Mouse (Mus musculus) myocyte (in vitro differentiated cells): ENCODE data around the gene Ap1m2.

Source experiments
- MAX ChIP-seq: IDR thresholded peaks from one replicate; pipeline ENCODE4 v1.6.1; 2011; ENCODE audit warnings: low read depth, mild to moderate bottlenecking, control low read depth
- POLR2A ChIP-seq: IDR thresholded peaks from one replicate; pipeline ENCODE4 v1.6.1; 2011; ENCODE audit warnings: low read depth, mild to moderate bottlenecking, control low read depth, moderate library complexity; ENCODE audit not compliant: insufficient read length
- TCF12 ChIP-seq: IDR thresholded peaks from one replicate; pipeline ENCODE4 v1.6.1; 2011; ENCODE audit warnings: mild to moderate bottlenecking, control low read depth; ENCODE audit not compliant: poor library complexity, insufficient read depth, severe bottlenecking

GRCm38 (mm10) chr9:21286753-21287152 lies 25.4 kb downstream of the Ap1m2 start:
- TF ChIP-seq POLR2A (no peak), MAX (no peak), TCF12 (no peak)
